Mouse (Mus musculus): ENCODE results near the gene Mcub. TPM values are rescaled to one million over a fixed set of nuclear protein-coding genes. Genes with fewer than 3 reads are reported as not detected.

Gene Mcub
- total RNA-seq, 4 experiments from 2014 or later: 10.2 to 20.6 (median 11.2) TPM

GRCm38 (mm10) chr3:129949158-129949773 is 20.7 kb downstream of the Mcub start:
- no peak for DNase-seq

- DNase-seq: no peak
Measured at GRCm38 (mm10) chr3:129948359-129948758, 21.6 kb downstream of the Mcub start.

DNA sequence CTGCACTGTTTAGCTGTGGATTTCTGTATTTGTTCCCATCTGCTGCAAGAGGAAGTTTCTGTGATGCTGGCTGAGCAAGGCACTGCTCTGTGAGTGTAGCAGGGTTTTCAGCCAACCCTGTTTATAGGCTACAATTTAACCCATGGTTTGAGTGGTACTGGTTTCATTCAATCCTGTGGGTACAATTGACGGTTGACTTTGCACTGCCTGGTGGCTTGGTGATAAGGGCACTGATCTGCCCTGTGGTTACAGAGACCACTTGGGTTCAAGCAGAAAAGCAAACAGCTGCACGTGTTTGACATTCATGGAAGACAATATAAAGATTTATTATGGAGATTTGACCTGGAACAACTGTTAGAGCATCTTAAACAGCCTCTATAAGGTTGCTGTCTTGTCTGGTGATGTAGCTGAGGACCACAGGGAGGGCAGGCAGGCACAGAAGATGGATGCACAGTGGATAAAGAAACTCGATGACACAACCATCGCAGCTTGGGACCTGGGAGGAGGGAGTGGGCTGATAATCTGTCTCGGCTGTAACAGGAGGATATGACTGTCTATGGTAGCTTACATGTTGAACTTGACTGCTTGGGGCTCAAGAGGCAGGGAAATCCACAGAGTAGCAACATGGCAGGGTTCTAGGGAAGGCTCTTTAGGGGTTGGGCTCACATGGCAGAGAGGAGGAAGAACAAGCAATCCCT is 23.6 kb downstream of the Mcub start:
- DNase-seq: no peak

GRCm38 (mm10) chr3:129943813-129944212 is 26.2 kb downstream of the Mcub start:
- no peak for DNase-seq

DNA sequence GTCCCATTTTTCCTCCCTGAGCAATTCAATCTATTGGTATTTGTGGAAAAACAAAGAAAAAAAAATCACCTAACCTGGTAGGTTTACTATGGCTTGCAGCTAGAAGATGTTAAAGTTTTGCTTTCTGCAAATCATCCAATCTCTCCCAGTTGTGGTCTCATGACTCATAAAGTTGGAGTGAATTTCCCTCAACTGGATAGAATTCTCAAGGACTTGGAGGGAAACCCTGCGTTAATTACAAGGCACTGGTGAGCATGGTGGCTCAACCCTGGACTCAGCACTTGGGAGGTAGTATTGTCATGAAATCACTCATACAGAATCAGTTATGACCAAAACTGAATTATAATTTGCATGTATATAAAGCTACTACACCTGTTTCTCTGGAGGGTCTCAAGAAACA is 28.7 kb downstream of the Mcub start:
- no peak for DNase-seq

DNA sequence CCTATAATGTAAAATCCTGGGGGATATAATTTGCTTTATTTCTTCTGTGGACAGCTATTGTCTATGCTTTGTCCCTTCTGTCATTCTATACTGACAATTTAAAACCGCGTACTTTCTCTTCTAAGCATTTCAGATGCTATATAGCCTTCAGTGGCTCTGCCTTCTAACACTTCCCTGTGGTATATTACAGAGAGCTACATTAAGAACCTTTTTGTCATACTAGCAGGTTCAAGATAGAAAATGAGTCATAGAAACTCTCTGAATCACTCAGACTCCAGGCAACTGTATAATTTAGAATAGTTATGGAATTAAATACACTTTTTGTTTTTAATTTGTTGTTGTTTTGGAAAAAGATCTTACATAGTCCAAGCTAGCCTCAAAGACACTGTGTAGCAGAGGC is 29.2 kb downstream of the Mcub start:
- DNase-seq: no peak

GRCm38 (mm10) chr3:129939058-129939457 is 30.9 kb downstream of the Mcub start:
- DNase-seq: no peak

DNA sequence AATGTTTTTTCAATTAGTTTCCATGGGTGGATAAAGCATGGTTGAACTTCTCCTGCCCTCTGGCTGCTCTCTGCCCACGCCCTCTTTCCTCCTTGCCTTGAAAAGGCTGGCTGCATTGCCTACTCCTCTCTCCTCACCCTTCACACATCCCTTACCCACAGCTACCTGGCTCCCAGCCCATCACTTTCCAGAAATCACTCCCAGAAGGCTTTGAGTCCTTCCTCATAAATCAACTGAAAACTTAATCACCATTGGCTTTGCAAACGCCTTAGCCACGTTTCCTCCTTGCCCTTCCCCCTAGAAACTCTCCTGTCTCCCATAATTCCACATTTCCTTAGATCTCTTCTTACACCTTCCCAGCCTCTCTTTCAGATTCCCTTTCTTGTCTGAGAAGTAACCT is 32.2 kb downstream of the Mcub start:
- peak; percentile 21 for DNase-seq

GRCm38 (mm10) chr3:129936561-129936960 is 33.4 kb downstream of the Mcub start:
- peak; percentile 33 for DNase-seq

DNA sequence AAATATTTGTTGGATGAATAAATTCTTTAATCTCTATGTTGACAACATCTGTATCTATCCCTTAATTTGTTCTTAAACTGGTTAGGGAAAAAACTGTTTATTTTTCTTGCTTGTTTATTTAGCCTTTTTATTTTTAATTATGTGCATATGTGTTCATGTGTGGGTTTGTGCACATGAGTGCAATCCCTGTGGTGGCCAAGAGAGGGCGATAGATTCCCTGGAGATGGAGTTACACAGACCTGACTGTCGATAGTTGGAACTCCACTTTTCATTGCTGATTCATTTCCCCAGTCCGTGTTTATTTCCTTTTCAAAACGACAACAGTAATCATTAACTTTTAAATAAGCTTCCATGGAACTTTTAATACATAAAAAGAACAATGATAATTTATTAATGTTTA is 37.6 kb downstream of the Mcub start:
- DNase-seq: no peak

- no peak for DNase-seq
Measured at GRCm38 (mm10) chr3:129930213-129930778, 39.7 kb downstream of the Mcub start.

DNA sequence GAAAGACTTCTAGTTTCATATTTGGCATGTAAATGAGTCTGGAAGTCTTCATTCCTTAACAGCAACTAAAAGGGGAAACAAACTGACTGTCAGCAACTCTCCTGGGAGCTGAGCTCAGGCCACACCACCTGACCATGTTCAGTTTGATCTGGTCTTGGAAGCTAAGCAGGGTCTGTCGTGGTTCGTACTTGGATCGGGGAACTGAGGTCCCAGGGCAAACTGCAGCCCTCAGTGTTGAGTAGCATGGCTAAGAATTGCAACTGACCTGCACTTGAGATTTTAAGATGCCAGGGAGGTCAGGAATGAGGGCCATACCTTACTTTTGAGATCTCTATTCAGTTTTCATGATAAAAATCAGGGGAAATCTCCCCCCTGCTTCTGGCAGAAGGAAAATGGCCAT is 44.1 kb downstream of the Mcub start:
- DNase-seq: no peak

DNA sequence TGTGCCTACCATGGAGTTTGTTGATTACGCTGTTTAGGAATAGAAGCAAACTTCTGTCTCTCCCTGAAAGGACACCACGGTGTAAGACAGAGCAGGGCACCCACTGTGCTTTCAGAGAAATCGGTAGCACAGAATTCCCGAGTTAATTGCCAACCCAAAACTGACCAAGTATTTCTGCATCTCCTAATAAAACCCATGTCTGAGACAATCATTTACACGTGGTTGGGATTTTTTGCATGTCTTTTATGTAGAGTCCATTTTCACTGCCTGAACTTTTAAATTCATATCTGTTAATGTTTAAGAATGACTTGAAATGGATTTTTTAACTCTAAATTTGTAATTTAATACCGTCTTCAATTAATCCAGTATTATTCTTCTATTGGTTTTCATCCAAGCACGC is 46.4 kb downstream of the Mcub start:
- DNase-seq: no peak

GRCm38 (mm10) chr3:129918434-129918833 is 51.6 kb downstream of the Mcub start:
- no peak for DNase-seq

DNA sequence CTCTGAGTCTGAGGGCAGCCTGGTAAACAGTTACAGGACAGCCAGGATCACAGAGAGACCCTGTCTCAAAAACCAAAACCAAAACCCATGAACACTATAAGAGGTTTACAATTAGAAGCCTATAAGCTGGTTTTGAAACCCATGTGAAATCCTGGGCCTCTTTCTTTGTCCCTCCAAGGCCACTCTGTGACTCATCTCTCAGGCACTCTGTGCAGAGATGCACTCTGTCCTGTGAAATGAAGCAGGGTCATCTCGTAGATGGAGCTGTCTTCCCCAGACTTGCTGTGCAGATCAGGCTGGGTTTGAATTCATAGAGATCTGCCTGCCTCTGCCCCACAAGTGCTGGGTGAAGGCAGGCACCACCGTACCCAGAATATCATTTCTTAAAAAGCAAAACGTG is 52.6 kb downstream of the Mcub start:
- no peak for DNase-seq

DNA sequence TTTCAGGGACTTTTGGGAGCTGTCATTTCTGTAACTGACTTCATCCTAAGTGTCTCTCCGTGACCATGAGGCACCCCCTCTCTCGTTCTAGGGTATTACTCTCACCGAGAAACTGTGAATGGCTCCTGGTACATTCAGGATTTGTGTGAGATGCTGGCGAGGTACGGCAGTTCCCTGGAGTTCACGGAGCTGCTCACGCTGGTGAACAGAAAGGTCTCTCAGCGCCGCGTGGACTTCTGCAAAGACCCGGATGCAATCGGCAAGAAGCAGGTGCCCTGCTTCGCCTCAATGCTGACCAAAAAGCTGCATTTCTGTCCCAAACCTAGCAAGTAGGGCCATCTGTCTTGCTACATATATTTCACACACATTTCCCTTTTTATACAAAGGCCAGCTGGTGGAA is 56.8 kb downstream of the Mcub start:
- DNase-seq: no peak

GRCm38 (mm10) chr3:129912025-129912424 is 58.0 kb downstream of the Mcub start:
- no peak for DNase-seq

DNA sequence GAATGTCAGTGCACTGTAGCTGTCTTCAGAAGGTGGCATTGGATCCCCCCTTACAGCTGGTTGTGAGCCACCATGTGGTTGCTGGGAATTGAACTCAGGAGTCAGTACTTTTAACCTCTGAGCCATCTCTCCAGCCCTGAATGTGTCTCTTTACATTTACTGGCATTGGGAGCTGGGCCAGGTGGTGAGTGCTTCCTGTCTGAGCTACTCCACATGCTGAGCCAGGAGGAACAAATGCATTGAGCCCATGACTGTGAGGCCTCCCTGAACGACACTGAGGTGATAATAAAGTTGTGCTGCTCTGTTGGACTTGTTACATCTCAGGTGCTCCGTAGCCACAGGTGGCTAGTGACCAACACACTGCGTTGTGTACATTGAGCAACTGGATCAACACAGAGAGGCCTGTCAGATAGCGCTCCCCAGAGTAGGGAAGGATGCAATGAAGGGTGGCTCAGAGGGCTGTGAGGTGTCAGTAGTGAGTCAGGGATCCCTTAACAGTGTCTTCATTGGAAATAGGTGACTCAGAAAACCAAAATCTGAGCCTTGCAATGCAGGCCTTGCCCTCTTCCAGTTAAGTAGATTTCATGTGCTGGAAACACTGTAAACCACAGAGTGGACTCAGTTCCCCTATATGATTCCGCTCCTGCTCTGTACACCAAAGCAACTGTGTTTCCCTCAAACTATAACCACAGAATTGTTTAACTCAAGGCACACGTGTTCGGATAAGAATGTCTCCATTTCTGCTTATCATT is 65.4 kb downstream of the Mcub start:
- no peak for DNase-seq

GRCm38 (mm10) chr3:129903866-129904265 is 66.1 kb downstream of the Mcub start:
- no peak for DNase-seq

DNA sequence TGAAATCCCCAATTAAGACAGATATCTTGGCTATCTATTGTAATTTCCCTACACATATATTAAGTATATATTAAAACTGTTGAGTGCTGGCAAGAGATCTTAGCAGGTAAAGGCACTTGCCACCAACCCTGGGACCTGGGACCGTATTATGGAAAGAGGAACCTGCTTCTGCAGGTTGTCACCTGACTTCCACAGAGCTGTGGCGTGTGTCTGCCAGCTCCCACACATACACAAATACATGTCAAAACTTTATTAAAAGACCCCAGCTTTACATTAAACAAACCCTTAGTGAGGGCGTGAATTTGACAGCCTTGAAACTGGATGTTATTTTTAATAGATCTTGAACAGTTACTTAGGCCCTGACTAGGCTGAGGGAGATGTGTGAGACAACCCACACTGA is 66.6 kb downstream of the Mcub start:
- no peak for DNase-seq

- DNase-seq: peak; percentile 78
Measured at GRCm38 (mm10) chr3:129901271-129901809, 68.7 kb downstream of the Mcub start, which contains the start of gene Casp6. Gene Casp6 (plus strand): TSS chr3:129901425.

GRCm38 (mm10) chr3:129898886-129899285 is 71.1 kb downstream of the Mcub start:
- DNase-seq: no peak

GRCm38 (mm10) chr3:129896591-129896990 is 73.4 kb downstream of the Mcub start:
- DNase-seq: no peak

Measured in adrenal gland, adult 8-10 months (tissue).